Mouse (Mus musculus): ENCODE results near the gene Mypop.

- TF ChIP-seq GATA1 (IDR thresholded peaks at IDR 0.05; ENCODE audit: low read length) (no peak), TAL1 (IDR thresholded peaks at IDR 0.05; ENCODE audit: low read length) (no peak)
These were observed 1.2 kb downstream of the Mypop start for GRCm38 (mm10) chr7:18992294-18992675.

Data from erythroblast, embryonic 14.5 days (primary cell).